Mouse (Mus musculus): Measurements from ENCODE around the gene Tcf3. TPM values are rescaled to one million over a fixed set of nuclear protein-coding genes. Genes with fewer than 3 reads are reported as not detected.

The Tcf3 gene
- total and polyA plus RNA-seq, 2 experiments, result 6.4 to 20.2 TPM

DNA sequence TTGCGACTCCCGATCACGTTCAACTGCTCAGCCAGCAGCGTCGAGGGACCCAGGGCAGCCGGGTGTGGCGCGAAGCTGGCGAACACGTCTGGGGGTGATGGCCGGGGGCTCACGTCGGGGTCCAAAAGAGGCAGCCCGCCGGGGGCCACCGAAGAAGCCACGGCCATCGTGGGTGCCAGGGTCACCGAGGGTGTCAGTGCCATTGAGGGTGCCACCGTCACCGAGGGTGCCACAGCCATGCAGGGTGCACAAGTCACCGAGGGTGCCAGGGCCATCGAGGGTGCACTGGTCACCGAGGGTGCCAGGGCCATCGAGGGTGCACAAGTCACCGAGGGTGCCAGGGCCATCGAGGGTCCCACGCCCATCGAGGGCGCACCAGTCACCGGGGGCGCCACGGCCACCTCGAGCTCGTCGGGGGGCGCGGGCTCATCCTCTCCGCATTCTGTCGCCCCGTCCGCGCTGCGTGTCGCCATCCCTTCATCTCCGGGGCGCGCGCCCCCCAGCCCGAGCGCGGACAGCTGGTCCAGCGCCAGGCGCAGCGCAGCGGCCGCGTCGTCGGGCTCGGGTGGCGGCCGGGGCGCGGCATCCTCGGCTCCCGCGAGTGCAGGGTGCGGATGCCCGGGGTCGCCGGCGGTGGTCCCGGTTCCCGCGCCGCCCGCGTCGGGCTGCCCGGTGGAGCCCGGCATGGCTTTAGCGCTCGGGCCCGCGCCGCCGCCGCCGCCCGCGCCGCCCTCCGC is 46.5 kb downstream of the Tcf3 start:
- Histone ChIP-seq H3K79me2 (ENCODE audit: control insufficient read depth, insufficient read depth, low read length) (peaks cover 7% of the 10 kb centered on the region), H3K9ac (ENCODE audit: low read depth, low read length) (peak overlapping the region; percentile 78), H3K4me1 (ENCODE audit: control insufficient read depth, insufficient read depth, low read length) (peaks cover 12% of the 10 kb centered on the region; the same call in 1 of the 2 replicates), H3K27me3 (ENCODE audit: control insufficient read depth, insufficient read depth, low read length) (no peaks in the 10 kb centered on the region), H3K4me3 (ENCODE audit: insufficient read depth, low read depth, low read length) (peak overlapping the region; percentile 57), H3K27ac (replicated peaks; ENCODE audit: insufficient read depth, low read depth, low read length) (no peak overlapping the region), H3K36me3 (ENCODE audit: control insufficient read depth, insufficient read depth, low read length) (no peaks in the 10 kb centered on the region; the same call in 1 of the 2 replicates)
- no peak for TF ChIP-seq POLR2A (IDR thresholded peaks at IDR 0.05; ENCODE audit: extremely low read depth, insufficient read depth, low read length)
- no peak for TF ChIP-seq CTCF (IDR thresholded peaks at IDR 0.05; ENCODE audit: low read depth, low read length)
- 6% methylated on average over 92 of the region's 94 CpGs for WGBS
- DNase-seq (ENCODE audit: extremely low read depth, low read depth, low spot score), result no peak

DNA sequence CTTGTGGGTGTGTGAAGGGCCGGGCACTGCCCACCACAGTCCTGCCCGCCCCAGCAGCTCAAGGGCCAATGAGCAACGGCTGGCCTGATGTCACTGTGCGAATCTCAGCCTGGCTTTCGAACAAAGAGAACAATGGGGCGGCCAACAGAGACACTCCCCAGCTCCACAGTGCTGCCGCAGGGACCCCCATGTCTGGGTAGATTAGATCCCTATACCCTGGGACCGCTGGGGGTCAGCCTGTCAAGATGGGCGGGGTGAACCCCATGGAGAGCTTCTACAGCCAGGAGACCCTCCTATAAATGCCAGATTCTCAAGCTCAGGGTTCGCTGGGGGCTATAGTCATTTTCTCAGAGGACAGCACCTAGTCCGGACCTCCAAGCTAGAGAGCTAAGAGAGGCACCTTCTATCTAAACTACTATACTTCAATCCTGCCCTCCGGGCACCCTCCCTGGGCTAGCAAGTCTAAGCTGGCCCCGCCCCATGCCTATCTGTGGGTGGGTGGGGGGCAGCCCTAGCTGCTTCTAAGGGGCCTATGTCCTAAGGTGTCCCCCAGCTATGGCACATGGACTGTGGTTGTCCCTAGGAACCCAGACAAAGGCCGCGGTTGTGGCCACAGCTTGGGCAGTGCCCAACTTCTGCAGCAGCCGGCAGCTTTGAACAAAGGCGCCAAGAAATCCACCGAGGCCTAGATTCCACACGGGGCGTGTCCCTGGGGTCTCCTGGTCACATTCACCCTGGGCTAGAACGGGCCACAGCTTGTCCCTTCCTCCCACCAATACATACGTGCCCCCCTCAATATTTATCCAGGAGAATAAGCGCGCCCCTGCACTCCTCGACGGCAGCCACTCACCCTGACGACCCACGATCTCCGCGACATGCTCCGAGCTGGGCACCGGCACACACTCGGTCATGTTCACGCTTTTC is 47.4 kb downstream of the Tcf3 start:
- peaks cover 12% of the 10 kb centered on the region; the same call in 1 of the 2 replicates for H3K4me1 ChIP-seq (ENCODE audit: control insufficient read depth, insufficient read depth, low read length)
- peak overlapping the region; percentile 78 for H3K9ac ChIP-seq (ENCODE audit: low read depth, low read length)
- no peak for DNase-seq (ENCODE audit: extremely low read depth, low read depth, low spot score)
- H3K79me2 ChIP-seq (ENCODE audit: control insufficient read depth, insufficient read depth, low read length), result peaks cover 7% of the 10 kb centered on the region
- no peak overlapping the region for H3K27ac ChIP-seq (replicated peaks; ENCODE audit: insufficient read depth, low read depth, low read length)
- WGBS, result 25% methylated on average over 34 of the region's 34 CpGs
- H3K36me3 ChIP-seq (ENCODE audit: control insufficient read depth, insufficient read depth, low read length), result no peaks in the 10 kb centered on the region
- H3K27me3 ChIP-seq (ENCODE audit: control insufficient read depth, insufficient read depth, low read length), result no peaks in the 10 kb centered on the region
- H3K4me3 ChIP-seq (ENCODE audit: insufficient read depth, low read depth, low read length), result peak overlapping the region; percentile 57; the same call in 1 of the 2 replicates
- TF ChIP-seq CTCF (IDR thresholded peaks at IDR 0.05; ENCODE audit: low read depth, low read length), result no peak
- no peak for TF ChIP-seq POLR2A (IDR thresholded peaks at IDR 0.05; ENCODE audit: extremely low read depth, insufficient read depth, low read length)

DNA sequence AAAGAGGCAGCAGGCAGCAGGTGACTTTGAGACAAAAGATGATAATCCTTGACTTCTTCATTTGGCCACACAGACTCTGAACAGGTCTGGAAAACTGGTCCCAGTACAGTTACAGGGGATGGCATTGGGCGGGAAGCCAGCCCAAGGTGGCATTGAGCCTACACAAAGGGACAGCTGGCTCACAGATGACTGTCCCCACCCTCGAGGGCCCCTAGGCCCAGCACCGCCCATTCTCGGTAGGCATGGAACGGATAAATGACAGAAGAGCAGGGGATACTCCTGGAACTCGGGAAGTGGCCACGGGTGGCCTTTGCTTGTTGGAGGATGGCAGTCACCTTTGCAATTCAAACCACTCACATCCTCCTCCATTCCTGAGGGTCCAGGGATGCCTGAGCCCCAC is 48.1 kb downstream of the Tcf3 start:
- H3K4me1 ChIP-seq (ENCODE audit: control insufficient read depth, insufficient read depth, low read length), result peaks cover 12% of the 10 kb centered on the region; the same call in 1 of the 2 replicates

DNA sequence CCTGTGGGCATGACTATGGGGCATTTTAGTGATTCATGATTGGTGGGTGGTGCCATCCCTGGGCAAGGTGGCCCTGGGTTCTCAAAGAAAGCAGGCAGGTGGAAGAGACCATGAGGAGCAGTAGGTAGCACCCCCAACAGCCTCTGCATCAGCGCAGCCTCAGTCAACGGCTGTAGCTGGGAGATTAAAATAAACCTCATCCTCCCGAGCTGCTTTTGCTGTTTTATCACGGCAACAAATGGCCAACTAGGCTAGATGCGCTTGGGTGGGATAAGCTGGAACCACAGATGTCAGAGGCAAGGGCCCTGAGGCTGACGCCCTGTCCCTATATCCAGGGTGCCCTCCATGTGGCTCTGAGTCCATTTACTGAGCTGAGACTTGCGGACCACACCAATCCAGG is 48.7 kb downstream of the Tcf3 start:
- no peaks in the 10 kb centered on the region for H3K27me3 ChIP-seq (ENCODE audit: control insufficient read depth, insufficient read depth, low read length)
- no peak overlapping the region for H3K4me3 ChIP-seq (ENCODE audit: insufficient read depth, low read depth, low read length)
- no peaks in the 10 kb centered on the region for H3K36me3 ChIP-seq (ENCODE audit: control insufficient read depth, insufficient read depth, low read length)
- no peak for DNase-seq (ENCODE audit: extremely low read depth, low read depth, low spot score)
- H3K4me1 ChIP-seq (ENCODE audit: control insufficient read depth, insufficient read depth, low read length), result peaks cover 12% of the 10 kb centered on the region; the same call in 1 of the 2 replicates
- H3K27ac ChIP-seq (replicated peaks; ENCODE audit: insufficient read depth, low read depth, low read length), result no peak overlapping the region
- no peak for TF ChIP-seq CTCF (IDR thresholded peaks at IDR 0.05; ENCODE audit: low read depth, low read length)
- TF ChIP-seq POLR2A (IDR thresholded peaks at IDR 0.05; ENCODE audit: extremely low read depth, insufficient read depth, low read length), result no peak
- H3K9ac ChIP-seq (ENCODE audit: low read depth, low read length), result no peak overlapping the region
- 87% methylated on average over 7 of the region's 7 CpGs for WGBS
- peaks cover 7% of the 10 kb centered on the region for H3K79me2 ChIP-seq (ENCODE audit: control insufficient read depth, insufficient read depth, low read length)

More for the DNA sequence above, 48.1 kb downstream of the Tcf3 start:
- TF ChIP-seq CTCF (IDR thresholded peaks at IDR 0.05; ENCODE audit: low read depth, low read length), result no peak
- no peak for TF ChIP-seq POLR2A (IDR thresholded peaks at IDR 0.05; ENCODE audit: extremely low read depth, insufficient read depth, low read length)
- no peaks in the 10 kb centered on the region for H3K27me3 ChIP-seq (ENCODE audit: control insufficient read depth, insufficient read depth, low read length)
- H3K36me3 ChIP-seq (ENCODE audit: control insufficient read depth, insufficient read depth, low read length), result no peaks in the 10 kb centered on the region
- no peak overlapping the region for H3K9ac ChIP-seq (ENCODE audit: low read depth, low read length)
- DNase-seq (ENCODE audit: extremely low read depth, low read depth, low spot score), result no peak
- WGBS, result 77% methylated on average over 7 of the region's 7 CpGs
- H3K4me3 ChIP-seq (ENCODE audit: insufficient read depth, low read depth, low read length), result no peak overlapping the region
- no peak overlapping the region for H3K27ac ChIP-seq (replicated peaks; ENCODE audit: insufficient read depth, low read depth, low read length)
- peaks cover 7% of the 10 kb centered on the region for H3K79me2 ChIP-seq (ENCODE audit: control insufficient read depth, insufficient read depth, low read length)

GRCm38 (mm10) chr10:80384115-80384639 is 49.3 kb downstream of the Tcf3 start:
- WGBS, result 90% methylated on average over 4 of the region's 4 CpGs
- no peaks in the 10 kb centered on the region for H3K36me3 ChIP-seq (ENCODE audit: control insufficient read depth, insufficient read depth, low read length)
- no peak for TF ChIP-seq POLR2A (IDR thresholded peaks at IDR 0.05; ENCODE audit: extremely low read depth, insufficient read depth, low read length)
- TF ChIP-seq CTCF (IDR thresholded peaks at IDR 0.05; ENCODE audit: low read depth, low read length), result no peak
- H3K9ac ChIP-seq (ENCODE audit: low read depth, low read length), result no peak overlapping the region
- no peak for DNase-seq (ENCODE audit: extremely low read depth, low read depth, low spot score)
- peaks cover 7% of the 10 kb centered on the region for H3K79me2 ChIP-seq (ENCODE audit: control insufficient read depth, insufficient read depth, low read length)
- no peak overlapping the region for H3K27ac ChIP-seq (replicated peaks; ENCODE audit: insufficient read depth, low read depth, low read length)
- H3K4me1 ChIP-seq (ENCODE audit: control insufficient read depth, insufficient read depth, low read length), result peaks cover 12% of the 10 kb centered on the region; the same call in 1 of the 2 replicates
- no peaks in the 10 kb centered on the region for H3K27me3 ChIP-seq (ENCODE audit: control insufficient read depth, insufficient read depth, low read length)
- no peak overlapping the region for H3K4me3 ChIP-seq (ENCODE audit: insufficient read depth, low read depth, low read length)

All from liver, adult 2 months (tissue).